Mouse (Mus musculus) left cerebral cortex, adult 18-20 months (tissue): ENCODE measurements at regions not wholly inside any gene's neighbourhood (a gene's known extent, or its start where the extent isn't known, plus 50 kb on each side); places are given as distances from the start of the nearest gene placed in this dataset.

Experiments used
- DNase-seq, 2 experiments: peaks; one replicate each; pipeline ENCODE4 v3.0.0; 2021 to 2022; ENCODE audit warnings: low spot score in 2 of 2, mixed read lengths in 1 of 2

GRCm38 (mm10) chr14:110276192-110276591, 478.8 kb downstream of the Slitrk6 start:
- DNase-seq = no peak

GRCm38 (mm10) chr14:110271270-110271669, 483.7 kb downstream of the Slitrk6 start:
- no peak for DNase-seq

GRCm38 (mm10) chr14:110244466-110244865, 510.5 kb downstream of the Slitrk6 start:
- DNase-seq = no peak

GRCm38 (mm10) chr14:110243549-110243948, 511.4 kb downstream of the Slitrk6 start:
- DNase-seq = no peak

GRCm38 (mm10) chr14:110238800-110239199, 516.1 kb downstream of the Slitrk6 start:
- DNase-seq = no peak

GRCm38 (mm10) chr14:110224678-110225446, 530.1 kb downstream of the Slitrk6 start:
- DNase-seq = no peak

GRCm38 (mm10) chr14:110190987-110191607, 563.9 kb downstream of the Slitrk6 start:
- no peak for DNase-seq

- no peak for DNase-seq
These were observed 564.5 kb downstream of the Slitrk6 start for GRCm38 (mm10) chr14:110190471-110190870.

GRCm38 (mm10) chr14:110179166-110179565, 575.8 kb downstream of the Slitrk6 start:
- DNase-seq = no peak

GRCm38 (mm10) chr14:110171162-110172117, 583.5 kb downstream of the Slitrk6 start:
- no peak for DNase-seq

- DNase-seq = no peak
These were observed 586.3 kb downstream of the Slitrk6 start for GRCm38 (mm10) chr14:110168632-110169031.

GRCm38 (mm10) chr14:110128265-110128664, 626.7 kb downstream of the Slitrk6 start:
- DNase-seq = peak in 1 of 2 experiments; percentile 33

GRCm38 (mm10) chr14:110125936-110126710, 628.8 kb downstream of the Slitrk6 start:
- DNase-seq = no peak

- DNase-seq = no peak
These were observed 632.2 kb downstream of the Slitrk6 start for GRCm38 (mm10) chr14:110122710-110123109.

GRCm38 (mm10) chr14:110115578-110115977, 639.4 kb downstream of the Slitrk6 start:
- no peak for DNase-seq

GRCm38 (mm10) chr14:110100852-110101251, 654.1 kb downstream of the Slitrk6 start:
- no peak for DNase-seq

GRCm38 (mm10) chr14:110078351-110078750, 676.6 kb downstream of the Slitrk6 start:
- DNase-seq = no peak

GRCm38 (mm10) chr14:110047748-110048147, 707.2 kb downstream of the Slitrk6 start:
- no peak for DNase-seq

- DNase-seq = no peak
These were observed 711.7 kb downstream of the Slitrk6 start for GRCm38 (mm10) chr14:110043211-110043610.

GRCm38 (mm10) chr14:110021812-110022211, 733.1 kb downstream of the Slitrk6 start:
- no peak for DNase-seq

- DNase-seq = peak in 1 of 2 experiments; percentile 8
These were observed 739.8 kb downstream of the Slitrk6 start for GRCm38 (mm10) chr14:110015126-110015525.
